Mouse (Mus musculus) lung, adult 2 months (tissue): ENCODE results near the gene Hrct1. TPM values are rescaled to one million over a fixed set of nuclear protein-coding genes. Genes with fewer than 3 reads are reported as not detected.
A peak's percentile ranks its signal among the peaks of the same experiment; 100 is the strongest.

Experiments used
- DNase-seq: peaks from one replicate; pipeline ENCODE4 v3.0.0; 2022
- H3K4me1 ChIP-seq: fragments of 200-500 bp; 2 replicates; pipeline ENCODE4 v1.6.1; 2011; ENCODE audit warnings: low read length; ENCODE audit not compliant: control insufficient read depth, insufficient read depth
- H3K4me3 ChIP-seq: fragments of 200-500 bp; replicated peaks from 2 replicates; pipeline ENCODE3; 2011; ENCODE audit warnings: low read depth, mild to moderate bottlenecking, control low read depth, low read length; ENCODE audit errors: extremely low read depth
- CTCF ChIP-seq: fragments of 200-500 bp; IDR thresholded peaks from 2 replicates; pipeline ENCODE4 v1.5.1; 2011; ENCODE audit warnings: mild to moderate bottlenecking, low read length, control low read depth; ENCODE audit not compliant: insufficient read depth
- POLR2A ChIP-seq: fragments of 200-500 bp; IDR thresholded peaks from 2 replicates; pipeline ENCODE4 v1.6.1; 2011; ENCODE audit warnings: low read depth, mild to moderate bottlenecking, control low read depth, low read length, borderline replicate concordance; ENCODE audit errors: extremely low read depth
- WGBS: fragments of 180-500 bp; shearing (Covaris S2); methylation state at CpG from one replicate; pipeline ENCODE4 v1.1.7; 2018; 5-methylcytosine and 5-hydroxymethylcytosine counted together
- polyA plus RNA-seq: library from polyadenylated mRNA; depleted of rRNA; stranded (reverse); fragments of >200 nt; gene quantifications from 2 replicates; pipeline ENCODE4 v1.2.3, GENCODE M21; 2012; rRNA removed

Gene Hrct1
- polyA plus RNA-seq, result 14.4 and 15.1 TPM in 2 replicates

GRCm38 (mm10) chr4:43726995-43727394, at the start of gene Hrct1:
Hrct1 (plus strand) TSS chr4:43727188.
- H3K4me1 ChIP-seq, result peaks cover 35% of the 10 kb centered on the region
- 26% methylated on average over 3 of the region's 3 CpGs for WGBS
- TF ChIP-seq CTCF (no peak), POLR2A (peak; percentile 68; the same call in 1 of the 2 replicates)
- H3K4me3 ChIP-seq, result no peak within 1 kb of the TSS
- peak; percentile 83 for DNase-seq

- no peak for DNase-seq
- TF ChIP-seq POLR2A (no peak), CTCF (no peak)
- H3K4me3 ChIP-seq, result no peak overlapping the region
- 91% methylated on average over 6 of the region's 6 CpGs for WGBS
- H3K4me1 ChIP-seq, result no peaks in the 10 kb centered on the region
Measured at GRCm38 (mm10) chr4:43678541-43678940, 48.4 kb upstream of the Hrct1 start.

DNA sequence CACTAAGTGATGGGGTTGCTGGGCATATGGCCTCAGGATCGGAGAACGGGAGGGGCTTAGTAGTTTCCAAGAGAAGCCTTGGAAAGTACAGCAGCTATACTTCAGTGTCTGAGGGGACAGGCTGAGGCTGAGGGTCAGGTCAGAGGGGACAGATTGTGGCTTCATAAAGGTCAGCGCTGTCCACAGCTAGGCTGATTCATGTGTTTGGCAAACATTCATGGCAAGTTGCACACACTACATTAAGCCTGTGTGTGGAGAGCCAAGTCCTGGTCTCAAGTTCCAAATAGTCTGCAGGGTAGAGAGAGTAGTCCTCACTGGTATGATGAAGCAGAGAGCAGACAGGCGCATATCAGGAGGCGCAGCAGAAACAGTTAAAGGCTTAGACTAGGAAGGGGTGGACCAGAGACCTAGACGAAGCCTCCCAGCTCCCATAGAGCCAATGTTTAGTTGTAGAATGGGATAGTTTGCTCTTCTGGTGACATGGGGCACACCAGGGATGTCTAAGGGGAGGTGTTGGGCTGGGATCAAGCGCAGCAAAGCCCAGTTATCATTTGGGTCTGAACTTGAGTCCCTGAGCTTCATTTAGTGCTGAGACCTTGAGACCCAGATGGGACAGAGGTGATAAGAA, 47.5 kb upstream of the Hrct1 start:
- no peak for DNase-seq
- TF ChIP-seq POLR2A, result no peak
- TF ChIP-seq CTCF, result no peak
- Histone ChIP-seq H3K4me1 (no peaks in the 10 kb centered on the region), H3K4me3 (no peak overlapping the region)
- 80% methylated on average over 7 of the region's 7 CpGs for WGBS

GRCm38 (mm10) chr4:43690021-43690420, 37.0 kb upstream of the Hrct1 start:
- no peak overlapping the region for H3K4me3 ChIP-seq
- 95% methylated on average over 17 of the region's 17 CpGs for WGBS
- no peak for TF ChIP-seq POLR2A
- no peak for TF ChIP-seq CTCF
- no peak for DNase-seq
- peaks cover 2% of the 10 kb centered on the region; the same call in 1 of the 2 replicates for H3K4me1 ChIP-seq

- H3K4me1 ChIP-seq, result peaks cover 2% of the 10 kb centered on the region; the same call in 1 of the 2 replicates
- WGBS, result 61% methylated on average over 5 of the region's 5 CpGs
Measured at GRCm38 (mm10) chr4:43691026-43691425, 36.0 kb upstream of the Hrct1 start.

GRCm38 (mm10) chr4:43693806-43694241, 33.2 kb upstream of the Hrct1 start:
- DNase-seq, result no peak
- WGBS, result 39% methylated on average over 5 of the region's 5 CpGs
- Histone ChIP-seq H3K4me1 (peaks cover 2% of the 10 kb centered on the region; the same call in 1 of the 2 replicates), H3K4me3 (no peak overlapping the region)
- TF ChIP-seq CTCF, result no peak
- TF ChIP-seq POLR2A, result no peak

More at GRCm38 (mm10) chr4:43691026-43691425, 36.0 kb upstream of the Hrct1 start:
- TF ChIP-seq POLR2A (no peak), CTCF (no peak)
- H3K4me3 ChIP-seq, result no peak overlapping the region
- DNase-seq, result no peak

- H3K4me3 ChIP-seq, result no peak overlapping the region
- WGBS, result 89% methylated on average over 1 of the region's 1 CpGs
- H3K4me1 ChIP-seq, result peaks cover 2% of the 10 kb centered on the region; the same call in 1 of the 2 replicates
- no peak for TF ChIP-seq CTCF
- no peak for DNase-seq
Measured at GRCm38 (mm10) chr4:43694439-43695248, 32.3 kb upstream of the Hrct1 start.

- 24% methylated on average over 9 of the region's 9 CpGs for WGBS
- peak; percentile 54 for DNase-seq
- TF ChIP-seq CTCF (no peak), POLR2A (peak; percentile 59; the same call in 1 of the 2 replicates)
- Histone ChIP-seq H3K4me1 (peaks cover 2% of the 10 kb centered on the region; the same call in 1 of the 2 replicates), H3K4me3 (no peak overlapping the region)
Measured at GRCm38 (mm10) chr4:43695249-43695671, 31.7 kb upstream of the Hrct1 start.

GRCm38 (mm10) chr4:43696561-43696960, 30.4 kb upstream of the Hrct1 start:
- H3K4me3 ChIP-seq, result no peak overlapping the region
- 82% methylated on average over 13 of the region's 13 CpGs for WGBS
- peaks cover 2% of the 10 kb centered on the region; the same call in 1 of the 2 replicates for H3K4me1 ChIP-seq
- DNase-seq, result no peak
- TF ChIP-seq POLR2A (no peak), CTCF (no peak)
